ENCODE assay signal across 10 mouse cellular contexts in the genomic region with DNA sequence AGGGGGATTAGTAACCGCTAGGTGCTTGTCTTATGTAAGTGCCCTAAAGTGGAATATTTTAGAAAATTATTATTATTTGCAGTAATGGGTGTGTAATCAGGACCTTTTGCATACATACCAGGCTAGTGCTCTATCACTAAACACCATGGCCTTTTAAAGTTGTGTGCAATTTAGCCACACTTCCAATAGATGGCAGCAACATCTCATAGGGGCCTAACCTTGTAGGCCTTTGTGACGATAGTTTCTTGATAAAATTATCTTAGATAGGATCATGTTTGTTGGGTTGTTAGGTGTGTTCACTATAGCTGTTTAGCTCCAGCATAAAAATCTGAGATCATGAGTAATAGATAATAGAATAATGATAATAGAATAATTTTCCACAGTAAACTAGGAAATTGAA. TPM values are rescaled to one million over a fixed set of nuclear protein-coding genes. Genes with fewer than 3 reads are reported as not detected.
DNase-seq lines count a peak whose midpoint lies in the region; ATAC-seq lines count a peak whose summit lies in the region.
"Had no signal": no experiment of that assay in that cellular context is flagged by ENCODE, and none has a peak within 500 bp of the region (broad histone marks: within the 10 kb centered on the region; RNA-seq: fewer than 3 reads in every experiment).

No protein-coding gene starts in this region.

- H3K4me1 ChIP-seq in hindbrain, embryonic 10.5 days (replicated peaks) = no peaks in the 10 kb centered on the region
- H3K4me1 ChIP-seq in hindbrain, embryonic 12.5 days = no peaks in the 10 kb centered on the region
- H3K4me1 ChIP-seq in hindbrain, embryonic 14.5 days (replicated peaks; ENCODE audit: control insufficient read depth, insufficient read depth, low read length) = no peaks in the 10 kb centered on the region
- H3K4me1 ChIP-seq: hindbrain, embryonic 15.5 days had no signal

- H3K4me3 ChIP-seq in hindbrain, embryonic 10.5 days = no peak overlapping the region
- H3K4me3 ChIP-seq in hindbrain, embryonic 12.5 days = no peak overlapping the region
- H3K4me3 ChIP-seq in hindbrain, embryonic 14.5 days (replicated peaks; ENCODE audit: low read length) = no peak overlapping the region
- H3K4me3 ChIP-seq: hindbrain, embryonic 15.5 days; myocyte had no signal

- no peaks in the 10 kb centered on the region for H3K36me3 ChIP-seq in hindbrain, embryonic 10.5 days
- H3K36me3 ChIP-seq in hindbrain, embryonic 12.5 days = no peaks in the 10 kb centered on the region
- no peaks in the 10 kb centered on the region for H3K36me3 ChIP-seq in hindbrain, embryonic 14.5 days (replicated peaks; ENCODE audit: control insufficient read depth, insufficient read depth)
- H3K36me3 ChIP-seq: hindbrain, embryonic 15.5 days had no signal

- H3K9me3 ChIP-seq in hindbrain, embryonic 10.5 days = no peaks in the 10 kb centered on the region
- H3K9me3 ChIP-seq in hindbrain, embryonic 12.5 days (replicated peaks) = no peaks in the 10 kb centered on the region
- H3K9me3 ChIP-seq in hindbrain, embryonic 14.5 days (ENCODE audit: control insufficient read depth, low read length) = no peaks in the 10 kb centered on the region
- H3K9me3 ChIP-seq: hindbrain, embryonic 15.5 days had no signal

- no peaks in the 10 kb centered on the region for H3K27me3 ChIP-seq in hindbrain, embryonic 10.5 days (ENCODE audit: insufficient read depth, poor library complexity, severe bottlenecking)
- no peaks in the 10 kb centered on the region for H3K27me3 ChIP-seq in hindbrain, embryonic 12.5 days
- H3K27me3 ChIP-seq in hindbrain, embryonic 14.5 days (ENCODE audit: control insufficient read depth, insufficient read depth, low read length) = no peaks in the 10 kb centered on the region
- H3K27me3 ChIP-seq: hindbrain, embryonic 15.5 days had no signal

- WGBS in hindbrain, embryonic 10.5 days = 36% methylated on average over 2 of the region's 2 CpGs
- WGBS in hindbrain, embryonic 12.5 days = 35% methylated on average over 2 of the region's 2 CpGs
- WGBS in hindbrain, embryonic 14.5 days = 32% methylated on average over 2 of the region's 2 CpGs

- no peak overlapping the region for H3K9ac ChIP-seq in hindbrain, embryonic 12.5 days
- H3K9ac ChIP-seq in hindbrain, embryonic 14.5 days = no peak overlapping the region
- H3K9ac ChIP-seq: hindbrain, embryonic 15.5 days had no signal

- peak; percentile 5 for DNase-seq in hindbrain, embryonic 10.5 days (ENCODE audit: low spot score)
- DNase-seq in urinary bladder, postnatal 14 days (ENCODE audit: low spot score) = peak; percentile 4
- no peak for DNase-seq in urinary bladder, adult 18-20 months (ENCODE audit: low spot score in 2 of 2)
- DNase-seq in hindbrain, embryonic 14.5 days (ENCODE audit: low spot score) = peak; percentile 57
- DNase-seq in mesoderm, embryonic 11.5 days (ENCODE audit: low read depth, low spot score) = peak; percentile 18
- DNase-seq in urinary bladder, postnatal 10 days (ENCODE audit: low spot score) = no peak

- ATAC-seq in hindbrain, embryonic 12.5 days (ENCODE audit: low FRiP score) = no peak
- no peak for ATAC-seq in hindbrain, embryonic 14.5 days (ENCODE audit: low FRiP score)
- no peak for ATAC-seq in inflammation-experienced regulatory T-cells, adult 6 months

- no peak overlapping the region for H3K4me2 ChIP-seq in hindbrain, embryonic 12.5 days (replicated peaks)
- H3K4me2 ChIP-seq in hindbrain, embryonic 14.5 days (replicated peaks) = no peak overlapping the region
- H3K4me2 ChIP-seq: hindbrain, embryonic 15.5 days had no signal

- no peak overlapping the region for H3K27ac ChIP-seq in hindbrain, embryonic 10.5 days
- no peak overlapping the region for H3K27ac ChIP-seq in hindbrain, embryonic 12.5 days
- H3K27ac ChIP-seq in hindbrain, embryonic 14.5 days = no peak overlapping the region
- H3K27ac ChIP-seq: hindbrain, embryonic 15.5 days had no signal

RNA-seq across cellular contexts. Expression of a gene that starts 11.3 kb away (rescaled TPM):
- polyA plus RNA-seq in hindbrain, embryonic 10.5 days (2016; fragmentation: Nextera tagmentation; extraction: Ambion mirVana) = not detected in 2 replicates
- polyA plus RNA-seq in hindbrain, embryonic 12.5 days (2016; fragmentation: Nextera tagmentation; extraction: Ambion mirVana) = not detected in 2 replicates
- polyA plus RNA-seq in hindbrain, embryonic 14.5 days (2014; fragmentation: Nextera tagmentation; extraction: Ambion mirVana) = not detected in 2 replicates
- polyA plus RNA-seq in inflammation-experienced regulatory T-cells, adult 6 months (2017; shearing (Covaris generic)) = under 1 TPM in 1 of 3 experiments, not detected in 2; 0.21 TPM
- polyA plus RNA-seq: hindbrain, embryonic 15.5 days; myocyte had no signal

RNA-seq across cellular contexts. Expression of a gene that starts 18.6 kb away (rescaled TPM):
- not detected in 2 replicates for polyA plus RNA-seq in hindbrain, embryonic 10.5 days (2016; fragmentation: Nextera tagmentation; extraction: Ambion mirVana)
- polyA plus RNA-seq in hindbrain, embryonic 12.5 days (2016; fragmentation: Nextera tagmentation; extraction: Ambion mirVana) = not detected in 2 replicates
- not detected in 2 replicates for polyA plus RNA-seq in hindbrain, embryonic 14.5 days (2014; fragmentation: Nextera tagmentation; extraction: Ambion mirVana)
- polyA plus RNA-seq in inflammation-experienced regulatory T-cells, adult 6 months (2017; shearing (Covaris generic)) = not detected
- polyA plus RNA-seq: hindbrain, embryonic 15.5 days; myocyte had no signal

RNA-seq across cellular contexts. Expression of a gene that starts 31.2 kb away (rescaled TPM):
- not detected in 2 replicates for polyA plus RNA-seq in hindbrain, embryonic 10.5 days (2016; fragmentation: Nextera tagmentation; extraction: Ambion mirVana)
- polyA plus RNA-seq in hindbrain, embryonic 12.5 days (2016; fragmentation: Nextera tagmentation; extraction: Ambion mirVana) = not detected in 2 replicates
- not detected in 2 replicates for polyA plus RNA-seq in hindbrain, embryonic 14.5 days (2014; fragmentation: Nextera tagmentation; extraction: Ambion mirVana)
- polyA plus RNA-seq in inflammation-experienced regulatory T-cells, adult 6 months (2017; shearing (Covaris generic)) = not detected
- polyA plus RNA-seq: hindbrain, embryonic 15.5 days; myocyte had no signal

RNA-seq across cellular contexts. Expression of a gene that starts 35.6 kb away (rescaled TPM):
- polyA plus RNA-seq in hindbrain, embryonic 10.5 days (2016; fragmentation: Nextera tagmentation; extraction: Ambion mirVana) = not detected in 2 replicates
- polyA plus RNA-seq in hindbrain, embryonic 12.5 days (2016; fragmentation: Nextera tagmentation; extraction: Ambion mirVana) = not detected in 2 replicates
- polyA plus RNA-seq in hindbrain, embryonic 14.5 days (2014; fragmentation: Nextera tagmentation; extraction: Ambion mirVana) = not detected in 2 replicates
- under 1 TPM in 1 of 3 experiments, not detected in 2; 0.20 TPM for polyA plus RNA-seq in inflammation-experienced regulatory T-cells, adult 6 months (2017; shearing (Covaris generic))
- polyA plus RNA-seq: hindbrain, embryonic 15.5 days; myocyte had no signal

RNA-seq across cellular contexts. Expression of a gene that starts 42.5 kb away (rescaled TPM):
- not detected in 2 replicates for polyA plus RNA-seq in hindbrain, embryonic 10.5 days (2016; fragmentation: Nextera tagmentation; extraction: Ambion mirVana)
- polyA plus RNA-seq in hindbrain, embryonic 12.5 days (2016; fragmentation: Nextera tagmentation; extraction: Ambion mirVana) = not detected in 2 replicates
- not detected in 2 replicates for polyA plus RNA-seq in hindbrain, embryonic 14.5 days (2014; fragmentation: Nextera tagmentation; extraction: Ambion mirVana)
- not detected for polyA plus RNA-seq in inflammation-experienced regulatory T-cells, adult 6 months (2017; shearing (Covaris generic))
- polyA plus RNA-seq: hindbrain, embryonic 15.5 days; myocyte had no signal

Comparison
In these comparisons a context has a peak if more than half of its experiments do, and no peak if none do; other contexts are left out.
1. DNase-seq: peak in hindbrain, embryonic 10.5 days (single experiment), urinary bladder, postnatal 14 days (single experiment), hindbrain, embryonic 14.5 days (single experiment) and mesoderm, embryonic 11.5 days (single experiment); none in urinary bladder, adult 18-20 months (0 of 2) and urinary bladder, postnatal 10 days (single experiment).